Mouse (Mus musculus): ENCODE results near the gene Miga2.

Gene Miga2

GRCm38 (mm10) chr2:30363773-30364650 is at the start of gene Miga2:
TSS of gene Miga2 (plus strand) at chr2:30364233.
- peak; percentile 99 for DNase-seq

DNA sequence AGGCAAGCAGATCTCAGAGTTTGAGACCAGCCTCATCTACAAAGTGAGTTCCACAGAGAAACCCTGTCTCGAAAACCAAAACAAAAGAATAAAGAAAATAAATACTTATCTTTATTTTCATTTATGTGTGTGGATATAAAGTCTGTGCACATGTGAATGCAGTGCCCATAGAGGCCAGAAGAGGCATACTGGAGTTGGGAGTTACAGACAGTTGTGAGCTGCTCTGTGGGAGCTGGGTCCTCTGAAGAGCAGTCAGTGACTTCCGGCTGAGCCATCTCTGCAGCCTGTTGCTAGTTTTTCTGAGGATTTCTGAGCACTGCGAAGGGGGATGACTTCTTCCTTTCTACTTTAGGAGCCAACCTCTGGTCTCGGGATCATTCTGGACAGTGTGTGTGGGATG is 47.9 kb upstream of the Miga2 start:
- DNase-seq = no peak

DNA sequence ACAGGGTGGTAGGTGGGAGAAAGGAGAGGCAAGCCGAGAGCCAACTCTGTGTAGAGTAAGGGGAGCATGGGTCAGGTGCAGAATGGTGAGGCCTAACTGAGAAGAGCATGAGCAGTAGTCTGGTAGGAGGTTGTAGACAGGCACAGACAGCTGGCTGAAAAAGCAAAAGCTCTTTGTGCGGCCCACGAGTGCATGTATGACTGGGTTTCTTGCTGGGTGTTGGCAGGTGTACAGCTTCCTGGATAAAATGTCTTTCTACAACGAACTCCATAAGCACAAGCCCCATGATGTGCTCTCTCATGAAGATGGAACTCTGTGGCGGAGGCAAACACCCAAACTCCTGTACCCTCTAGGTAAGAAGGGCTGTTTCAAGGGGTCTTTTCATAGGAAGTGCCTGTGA is 47.1 kb upstream of the Miga2 start:
- DNase-seq = no peak

GRCm38 (mm10) chr2:30319260-30319659 is 44.8 kb upstream of the Miga2 start:
- DNase-seq = no peak

GRCm38 (mm10) chr2:30323111-30323510 is 40.9 kb upstream of the Miga2 start:
- no peak for DNase-seq

DNA sequence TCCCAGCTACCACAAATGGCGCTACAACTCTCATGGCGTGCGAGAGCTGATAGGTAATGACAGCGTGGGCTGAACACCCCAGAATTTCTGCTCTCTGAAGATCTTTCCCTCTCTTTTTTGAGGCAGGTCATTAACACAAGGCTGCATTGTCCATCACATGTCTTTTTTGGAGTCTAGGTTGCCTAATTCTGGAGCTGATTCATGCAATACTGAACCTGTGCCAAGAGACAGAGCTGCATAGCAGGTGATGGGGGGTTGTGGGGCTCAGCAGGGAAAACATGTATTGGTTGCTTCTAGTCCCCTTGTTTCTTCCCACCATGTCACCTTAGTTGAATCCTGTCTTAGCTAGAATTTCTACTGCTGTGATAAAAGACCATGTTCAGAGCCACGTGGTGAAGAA is 38.7 kb upstream of the Miga2 start:
- no peak for DNase-seq

DNA sequence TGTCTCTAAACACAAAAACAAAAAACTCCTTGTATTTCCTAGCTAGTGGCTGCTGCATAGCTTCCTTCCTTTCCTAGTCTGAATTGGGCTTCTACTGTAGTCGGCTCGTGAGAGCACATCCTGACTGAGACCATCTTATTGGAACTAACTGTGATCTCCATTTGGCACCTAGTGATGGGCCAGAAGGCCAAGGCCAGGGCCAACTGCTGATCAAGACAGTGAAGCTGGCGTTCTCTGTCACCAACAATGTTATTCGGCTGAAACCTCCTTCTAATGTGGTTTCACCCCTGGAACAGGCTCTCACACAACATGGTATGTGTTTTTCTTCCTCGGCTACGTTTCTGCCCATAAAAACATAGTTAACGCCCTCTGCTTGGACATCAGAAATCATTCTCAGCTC is 36.8 kb upstream of the Miga2 start:
- no peak for DNase-seq

- DNase-seq = no peak
Observed at GRCm38 (mm10) chr2:30328791-30329190, 35.2 kb upstream of the Miga2 start.

- DNase-seq = no peak
Observed at GRCm38 (mm10) chr2:30335324-30335723, 28.7 kb upstream of the Miga2 start.

GRCm38 (mm10) chr2:30336174-30336915 is 27.7 kb upstream of the Miga2 start:
- DNase-seq = no peak

- no peak for DNase-seq
Observed at GRCm38 (mm10) chr2:30337179-30337578, 26.9 kb upstream of the Miga2 start.

DNA sequence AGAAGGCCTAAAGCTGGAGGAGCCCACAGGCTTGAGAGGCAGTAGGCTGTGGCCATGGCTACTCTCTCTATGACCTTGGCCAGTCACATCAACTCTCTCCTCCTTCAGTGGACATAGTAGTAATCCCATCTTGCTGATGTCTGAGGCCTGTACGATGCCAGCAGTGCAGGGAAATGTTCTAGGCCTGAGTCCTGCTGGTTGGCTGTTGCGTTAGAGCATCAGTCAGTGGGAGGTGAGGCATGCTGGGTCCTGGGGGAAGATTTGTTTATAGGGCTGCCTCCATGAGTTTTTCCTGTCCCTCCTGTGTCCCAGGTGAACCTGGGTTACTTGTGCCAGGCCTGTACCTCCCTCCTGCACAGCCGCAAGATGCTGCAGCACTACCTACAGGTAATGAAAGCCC is 22.0 kb upstream of the Miga2 start:
- no peak for DNase-seq

GRCm38 (mm10) chr2:30342544-30342943 is 21.5 kb upstream of the Miga2 start:
- DNase-seq = no peak

DNA sequence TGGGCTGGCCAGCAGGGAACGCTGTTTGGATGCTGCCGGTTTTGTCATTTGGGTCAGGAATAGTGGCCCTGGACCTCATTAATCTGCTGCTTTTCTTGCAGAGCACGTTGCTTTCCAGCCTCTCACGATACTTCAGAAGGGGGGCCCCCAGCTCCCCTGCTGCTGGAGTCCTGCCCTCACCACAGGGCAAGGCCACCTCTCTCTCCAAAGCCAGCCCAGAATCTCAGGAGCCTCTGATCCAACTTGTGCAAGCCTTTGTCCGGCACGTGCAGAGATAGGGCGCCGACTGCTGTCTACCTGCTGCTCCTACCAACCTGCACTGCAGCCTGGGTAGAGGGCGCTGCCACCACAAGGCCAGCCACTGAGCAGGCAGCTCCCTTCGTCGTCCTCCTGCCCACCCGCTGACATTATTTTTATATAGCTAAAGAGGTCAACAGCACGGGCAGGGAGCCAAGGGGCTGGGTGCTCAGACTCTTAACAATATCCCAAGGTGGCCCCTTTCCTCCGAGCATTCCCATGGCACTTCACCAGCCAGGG is 20.4 kb upstream of the Miga2 start:
- peak; percentile 26 to 62 for DNase-seq

GRCm38 (mm10) chr2:30345971-30346676 is 17.9 kb upstream of the Miga2 start:
- DNase-seq = no peak

DNA sequence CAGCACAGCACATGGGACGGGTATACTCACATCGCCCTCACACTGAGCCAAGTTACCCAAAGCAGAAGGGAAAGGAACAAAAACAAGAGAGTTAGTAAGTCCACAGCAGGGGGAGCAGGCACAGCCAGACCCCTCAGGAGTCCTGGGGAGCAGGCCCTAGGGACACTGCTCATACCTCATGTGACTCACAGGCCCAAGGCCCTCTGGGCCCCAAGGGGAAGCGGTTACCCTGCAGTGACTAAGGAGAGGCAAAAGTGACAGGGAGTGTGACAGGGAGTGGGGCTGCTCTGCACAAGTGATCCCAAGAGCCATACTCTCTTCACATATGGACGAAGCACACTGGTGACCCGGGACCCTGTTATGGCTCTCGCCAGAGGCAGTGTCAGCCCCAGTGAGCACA is 14.8 kb upstream of the Miga2 start:
- no peak for DNase-seq

- DNase-seq = no peak
Observed at GRCm38 (mm10) chr2:30351149-30351548, 12.9 kb upstream of the Miga2 start.

DNA sequence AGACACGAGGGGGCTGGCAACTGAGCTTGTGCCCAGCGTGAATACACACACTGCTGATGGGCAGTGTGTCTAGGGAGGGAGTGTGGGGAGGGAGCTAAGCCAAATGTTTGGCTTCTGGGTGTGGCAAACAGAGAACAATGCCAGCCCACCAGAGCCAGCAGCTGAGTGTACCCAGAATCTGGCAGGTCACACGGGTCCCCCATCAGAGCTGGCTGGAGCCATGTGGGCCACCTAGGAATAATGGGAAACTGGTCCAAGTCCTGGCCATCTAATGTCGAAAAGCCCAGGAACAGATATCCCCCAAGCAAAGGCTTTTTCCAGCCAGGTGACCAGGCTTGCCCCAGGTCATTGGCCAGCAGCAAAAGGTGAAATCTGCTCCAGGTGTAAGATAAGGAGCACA is 8.2 kb upstream of the Miga2 start:
- no peak for DNase-seq

DNA sequence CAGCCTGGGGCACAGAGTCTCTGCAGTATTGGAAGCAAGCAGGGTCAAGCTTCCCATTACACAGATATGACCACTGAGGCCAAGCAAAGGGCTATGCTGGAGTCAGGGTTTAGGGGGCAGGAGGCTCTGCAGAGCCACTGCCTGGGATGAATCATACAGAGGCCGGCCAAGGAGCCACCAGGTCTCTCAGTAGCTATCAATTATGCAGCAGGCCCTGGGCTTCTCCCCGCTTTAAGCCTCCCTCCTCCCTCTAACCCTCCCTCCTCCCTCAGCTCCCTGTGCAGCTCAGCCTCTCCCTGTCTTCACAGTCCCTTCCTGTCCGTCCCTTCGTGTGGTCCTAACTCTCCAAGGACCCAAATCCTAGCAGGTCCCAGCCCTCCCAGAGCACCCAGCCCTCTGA is 7.8 kb upstream of the Miga2 start:
- no peak for DNase-seq

GRCm38 (mm10) chr2:30356906-30357305 is 7.1 kb upstream of the Miga2 start:
- no peak for DNase-seq

GRCm38 (mm10) chr2:30357552-30358510 is 6.2 kb upstream of the Miga2 start:
- no peak for DNase-seq
